Mouse (Mus musculus): ENCODE results near the gene Stub1. TPM values are rescaled to one million over a fixed set of nuclear protein-coding genes. Genes with fewer than 3 reads are reported as not detected.

Gene Stub1
- polyA plus RNA-seq, 1 experiment from 2014 or later = 308 TPM

DNA sequence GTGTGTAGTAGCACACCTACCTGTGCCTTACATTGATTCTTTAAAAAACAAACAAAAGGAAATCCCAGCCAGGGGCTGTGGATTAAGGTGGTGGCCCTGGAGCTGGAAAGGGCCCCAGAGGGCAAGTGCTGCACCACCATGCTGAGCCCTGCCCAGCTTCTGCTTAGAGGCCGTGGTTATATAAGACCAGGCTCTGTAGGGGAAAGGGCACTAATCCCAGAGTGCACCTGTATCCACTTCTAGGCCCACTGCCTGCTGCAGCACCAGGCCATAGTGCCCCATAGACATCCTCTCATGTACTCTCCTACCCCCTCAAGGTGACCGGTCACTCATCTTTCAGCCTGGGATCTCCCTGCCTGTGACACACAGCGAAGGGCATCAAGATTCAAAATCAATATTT, 33.0 kb upstream of the Stub1 start:
- Histone ChIP-seq H3K4me3 (no peak overlapping the region), H3K9ac (replicated peaks) (no peak overlapping the region), H3K9me3 (no peaks in the 10 kb centered on the region), H3K36me3 (no peaks in the 10 kb centered on the region), H3K27ac (replicated peaks) (no peak overlapping the region), H3K4me1 (peaks cover 23% of the 10 kb centered on the region), H3K27me3 (no peaks in the 10 kb centered on the region), H3K4me2 (replicated peaks) (no peak overlapping the region)
- no peak for ATAC-seq (replicated peaks)
- 90% methylated on average over 3 of the region's 3 CpGs for WGBS

GRCm38 (mm10) chr17:25865288-25865687, 32.1 kb upstream of the Stub1 start:
- H3K27ac ChIP-seq (replicated peaks) = no peak overlapping the region
- H3K9ac ChIP-seq (replicated peaks) = no peak overlapping the region
- WGBS = 93% methylated on average over 11 of the region's 11 CpGs
- H3K9me3 ChIP-seq = no peaks in the 10 kb centered on the region
- no peak for ATAC-seq (replicated peaks)
- H3K27me3 ChIP-seq = no peaks in the 10 kb centered on the region
- H3K4me2 ChIP-seq (replicated peaks) = no peak overlapping the region
- H3K36me3 ChIP-seq = no peaks in the 10 kb centered on the region
- peaks cover 31% of the 10 kb centered on the region for H3K4me1 ChIP-seq
- H3K4me3 ChIP-seq = no peak overlapping the region

- Histone ChIP-seq H3K4me2 (replicated peaks) (no peak overlapping the region), H3K36me3 (no peaks in the 10 kb centered on the region), H3K4me1 (peaks cover 40% of the 10 kb centered on the region), H3K27ac (replicated peaks) (no peak overlapping the region), H3K27me3 (no peaks in the 10 kb centered on the region), H3K9ac (replicated peaks) (no peak overlapping the region), H3K9me3 (no peaks in the 10 kb centered on the region), H3K4me3 (no peak overlapping the region)
- no peak for ATAC-seq (replicated peaks)
- WGBS = 91% methylated on average over 14 of the region's 14 CpGs
Observed at GRCm38 (mm10) chr17:25864311-25864710, 31.1 kb upstream of the Stub1 start.

DNA sequence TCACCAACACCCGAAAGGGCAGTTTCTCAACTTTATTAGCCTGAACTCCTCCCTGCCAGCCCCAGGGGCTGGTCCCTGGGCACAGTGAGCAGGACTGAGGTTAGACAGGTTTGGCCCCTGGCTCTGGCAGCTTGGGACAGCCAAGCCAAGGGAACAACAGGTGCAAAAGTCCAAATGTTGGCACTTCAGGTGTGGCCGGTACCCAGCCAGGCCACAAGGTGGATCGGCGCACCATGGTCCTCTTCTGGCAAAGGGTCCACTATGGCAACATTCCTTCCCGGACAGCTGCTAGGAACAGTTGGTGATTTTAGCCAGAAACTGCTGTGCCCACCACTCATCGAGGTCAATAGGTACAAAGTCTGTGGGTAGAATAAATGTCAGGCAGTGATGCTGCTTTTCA, 30.5 kb upstream of the Stub1 start:
- Histone ChIP-seq H3K36me3 (no peaks in the 10 kb centered on the region), H3K27ac (replicated peaks) (no peak overlapping the region), H3K9ac (replicated peaks) (no peak overlapping the region), H3K4me3 (no peak overlapping the region), H3K9me3 (no peaks in the 10 kb centered on the region), H3K4me1 (peaks cover 35% of the 10 kb centered on the region), H3K27me3 (no peaks in the 10 kb centered on the region), H3K4me2 (replicated peaks) (no peak overlapping the region)
- 87% methylated on average over 6 of the region's 6 CpGs for WGBS
- no peak for ATAC-seq (replicated peaks)

GRCm38 (mm10) chr17:25861704-25862612, 28.8 kb upstream of the Stub1 start:
- H3K9ac ChIP-seq (replicated peaks) = peak overlapping the region; percentile 95
- peak overlapping the region; percentile 73 for H3K4me3 ChIP-seq

DNA sequence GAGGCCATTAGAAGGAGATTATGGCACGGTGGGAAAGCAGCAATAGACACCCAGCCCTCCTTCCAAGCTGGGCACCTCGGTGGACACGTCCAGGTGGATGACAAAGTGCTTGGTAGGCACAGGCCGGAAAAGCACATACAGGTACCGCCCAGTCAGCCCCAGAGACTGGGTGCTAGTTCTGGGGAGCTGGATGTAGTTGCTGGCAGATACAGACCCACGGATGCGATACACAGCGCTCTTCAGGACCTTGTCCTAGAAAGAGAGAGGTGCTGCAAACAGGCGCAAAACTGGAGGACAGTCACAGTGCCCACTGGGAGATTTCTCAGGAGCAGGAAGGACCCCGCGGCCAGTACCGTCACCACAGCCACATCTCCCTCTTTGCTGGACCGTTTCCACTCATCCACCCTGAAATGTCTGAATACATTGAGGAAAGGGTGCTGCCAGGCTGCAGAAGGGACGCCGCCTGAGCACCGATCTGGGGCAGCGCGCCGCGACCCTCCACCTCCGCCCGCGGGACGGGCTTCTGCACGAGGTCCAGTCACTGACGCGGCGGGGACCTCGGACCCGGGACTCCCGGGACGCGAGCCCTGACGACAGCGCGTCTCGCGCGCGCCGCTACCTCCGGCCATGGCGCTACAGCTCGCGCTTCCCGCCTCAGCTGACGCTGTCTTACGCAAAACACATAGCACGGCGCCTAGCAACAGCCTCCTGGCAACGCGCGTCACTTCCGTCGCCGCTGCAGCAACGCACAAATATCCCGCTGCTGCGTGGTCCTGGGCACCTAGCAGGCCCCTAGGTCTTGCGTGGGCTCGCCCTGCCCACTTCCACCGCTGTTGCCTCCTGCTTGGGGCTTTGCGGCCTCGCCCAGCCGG, 27.9 kb upstream of the Stub1 start, which contains the start of gene Wdr90:
Gene Wdr90 (minus strand): TSS at position 670 of the 872 bp plus-strand sequence.
- Histone ChIP-seq H3K4me1 (peaks cover 25% of the 10 kb centered on the region), H3K4me3 (peak within 1 kb of the TSS; percentile 73), H3K9ac (replicated peaks) (peak within 1 kb of the TSS; percentile 95), H3K9me3 (no peaks in the 10 kb centered on the region), H3K27ac (replicated peaks) (peak within 1 kb of the TSS; percentile 88), H3K4me2 (replicated peaks) (peak within 1 kb of the TSS; percentile 63), H3K36me3 (no peaks in the 10 kb centered on the region), H3K27me3 (no peaks in the 10 kb centered on the region)
- 3% methylated on average over 65 of the region's 65 CpGs for WGBS
- ATAC-seq (replicated peaks) = peak; percentile 97

More at GRCm38 (mm10) chr17:25861704-25862612, 28.8 kb upstream of the Stub1 start:
- Histone ChIP-seq H3K27me3 (no peaks in the 10 kb centered on the region), H3K4me2 (replicated peaks) (peak overlapping the region; percentile 63), H3K9me3 (no peaks in the 10 kb centered on the region), H3K4me1 (peaks cover 25% of the 10 kb centered on the region), H3K27ac (replicated peaks) (peak overlapping the region; percentile 88), H3K36me3 (no peaks in the 10 kb centered on the region)
- 12% methylated on average over 6 of the region's 6 CpGs for WGBS
- ATAC-seq (replicated peaks) = peak; percentile 44; the same call in 1 of the 2 replicates

- peak overlapping the region; percentile 95 for H3K9ac ChIP-seq (replicated peaks)
- 93% methylated on average over 6 of the region's 6 CpGs for WGBS
- no peak overlapping the region for H3K27ac ChIP-seq (replicated peaks)
- no peaks in the 10 kb centered on the region for H3K36me3 ChIP-seq
- H3K4me1 ChIP-seq = peaks cover 25% of the 10 kb centered on the region
- H3K27me3 ChIP-seq = no peaks in the 10 kb centered on the region
- H3K9me3 ChIP-seq = no peaks in the 10 kb centered on the region
- no peak for ATAC-seq (replicated peaks)
- no peak overlapping the region for H3K4me3 ChIP-seq
- peak overlapping the region; percentile 63 for H3K4me2 ChIP-seq (replicated peaks)
Observed at GRCm38 (mm10) chr17:25860229-25860628, 27.0 kb upstream of the Stub1 start.

GRCm38 (mm10) chr17:25844396-25844901, 11.2 kb upstream of the Stub1 start, which contains the start of gene Rhot2:
Gene Rhot2, minus strand, starts transcription at chr17:25844851.
- Histone ChIP-seq H3K4me1 (peaks cover 19% of the 10 kb centered on the region), H3K4me2 (replicated peaks) (peak within 1 kb of the TSS; percentile 93), H3K9me3 (no peaks in the 10 kb centered on the region), H3K27ac (replicated peaks) (peak within 1 kb of the TSS; percentile 73), H3K9ac (replicated peaks) (peak within 1 kb of the TSS; percentile 78), H3K36me3 (peaks cover 26% of the 10 kb centered on the region), H3K4me3 (peak within 1 kb of the TSS; percentile 84), H3K27me3 (no peaks in the 10 kb centered on the region)
- ATAC-seq (replicated peaks) = peak; percentile 96
- under 1% methylated on average over 21 of the region's 21 CpGs for WGBS

GRCm38 (mm10) chr17:25843636-25844395, 10.6 kb upstream of the Stub1 start:
- 3% methylated on average over 38 of the region's 38 CpGs for WGBS
- peak; percentile 33 for ATAC-seq (replicated peaks)
- peak overlapping the region; percentile 73 for H3K27ac ChIP-seq (replicated peaks)
- H3K9ac ChIP-seq (replicated peaks) = peak overlapping the region; percentile 78
- peak overlapping the region; percentile 84 for H3K4me3 ChIP-seq
- peak overlapping the region; percentile 93 for H3K4me2 ChIP-seq (replicated peaks)
- peaks cover 33% of the 10 kb centered on the region for H3K36me3 ChIP-seq
- H3K4me1 ChIP-seq = peaks cover 19% of the 10 kb centered on the region
- H3K27me3 ChIP-seq = no peaks in the 10 kb centered on the region
- H3K9me3 ChIP-seq = no peaks in the 10 kb centered on the region

GRCm38 (mm10) chr17:25843122-25843521, 9.9 kb upstream of the Stub1 start:
- Histone ChIP-seq H3K4me3 (peak overlapping the region; percentile 84), H3K4me1 (peaks cover 22% of the 10 kb centered on the region), H3K4me2 (replicated peaks) (peak overlapping the region; percentile 93), H3K9ac (replicated peaks) (peak overlapping the region; percentile 78), H3K27me3 (no peaks in the 10 kb centered on the region), H3K27ac (replicated peaks) (no peak overlapping the region), H3K9me3 (no peaks in the 10 kb centered on the region), H3K36me3 (peaks cover 34% of the 10 kb centered on the region)
- 96% methylated on average over 4 of the region's 4 CpGs for WGBS
- ATAC-seq (replicated peaks) = no peak

DNA sequence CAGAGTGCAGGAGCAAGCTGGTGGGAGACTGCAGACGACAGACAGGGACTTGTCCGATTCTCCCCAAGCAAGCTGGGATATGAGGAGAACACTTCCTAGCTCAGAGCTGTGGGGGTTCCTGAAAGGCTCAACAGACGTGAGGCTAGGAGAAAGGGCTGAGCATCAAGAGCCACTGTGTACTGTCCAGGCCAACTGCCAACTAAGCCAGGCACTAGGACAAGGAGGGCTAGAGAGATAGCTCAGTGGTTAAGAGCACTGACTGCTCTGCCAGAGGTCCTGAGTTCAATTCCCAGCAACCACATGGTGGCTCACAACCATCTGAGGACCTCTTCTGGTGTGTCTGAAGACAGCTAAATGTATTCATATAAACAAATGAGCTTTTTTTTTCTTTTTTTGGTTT, 9.3 kb upstream of the Stub1 start:
- H3K27ac ChIP-seq (replicated peaks) = no peak overlapping the region
- H3K36me3 ChIP-seq = peaks cover 34% of the 10 kb centered on the region
- no peak for ATAC-seq (replicated peaks)
- no peaks in the 10 kb centered on the region for H3K9me3 ChIP-seq
- peaks cover 28% of the 10 kb centered on the region for H3K4me1 ChIP-seq
- no peak overlapping the region for H3K4me2 ChIP-seq (replicated peaks)
- H3K27me3 ChIP-seq = no peaks in the 10 kb centered on the region
- H3K4me3 ChIP-seq = no peak overlapping the region
- WGBS = 78% methylated on average over 3 of the region's 3 CpGs
- H3K9ac ChIP-seq (replicated peaks) = no peak overlapping the region

Measured in forebrain, embryonic 15.5 days (tissue).